Mouse (Mus musculus) E14TG2a.4 (cell line): Measurements from ENCODE around the gene Mapk8.

Experiments
- CTCF ChIP-seq: conservative IDR thresholded peaks from 2 replicates; pipeline ENCODE4 v1.5.1; 2014; ENCODE audit warnings: low read length
- NANOG ChIP-seq: IDR thresholded peaks from 2 replicates; pipeline ENCODE4 v1.6.1; 2014; ENCODE audit warnings: borderline replicate concordance, low read length, mixed read lengths

DNA sequence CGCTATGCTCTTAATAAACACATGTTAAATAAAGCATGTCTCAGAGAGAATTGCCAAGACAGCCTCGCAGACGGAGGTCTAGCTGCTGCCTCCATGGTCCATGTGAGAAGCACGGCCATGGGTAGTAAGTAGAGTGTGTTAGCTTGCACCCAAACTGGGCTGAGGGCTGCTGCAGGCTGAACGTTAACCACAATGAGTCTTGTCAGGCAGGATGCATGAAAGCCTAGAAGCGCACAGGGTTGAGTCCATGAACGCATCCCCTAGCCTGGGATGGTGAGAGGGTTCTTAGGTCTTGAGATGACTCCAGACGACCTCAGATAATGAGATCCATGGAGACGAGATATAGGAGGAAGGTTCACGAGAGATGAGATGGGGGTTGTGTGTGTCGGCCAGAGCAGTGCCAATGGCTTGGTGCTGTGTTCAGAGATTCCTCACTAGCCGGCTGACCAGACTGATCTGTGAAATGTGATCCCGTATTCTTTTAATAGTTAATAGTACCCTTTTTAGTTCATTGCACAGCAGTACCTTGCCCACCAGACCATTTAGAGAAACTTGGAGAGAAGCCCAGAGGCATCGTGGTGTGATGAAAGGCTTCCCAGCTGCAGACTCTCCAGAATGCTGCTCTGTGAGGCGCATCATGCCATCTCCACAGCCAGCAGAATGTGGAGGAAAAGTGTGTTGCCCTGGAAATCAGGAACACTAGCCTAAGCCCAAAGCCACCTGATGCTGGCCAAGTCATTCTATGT lies 41.0 kb upstream of the Mapk8 start:
- TF ChIP-seq CTCF (no peak), NANOG (no peak)
